Mouse (Mus musculus): Measurements from ENCODE around the gene Pcna. TPM values are rescaled to one million over a fixed set of nuclear protein-coding genes. Genes with fewer than 3 reads are reported as not detected.

The Pcna gene
- polyA plus RNA-seq, 1 experiment from 2014 or later = 263 TPM

- WGBS = 77% methylated on average over 5 of the region's 5 CpGs
- H3K27ac ChIP-seq = no peak overlapping the region
- H3K4me3 ChIP-seq (replicated peaks) = no peak overlapping the region
- H3K27me3 ChIP-seq = no peaks in the 10 kb centered on the region
- no peak overlapping the region for H3K4me2 ChIP-seq
- H3K9ac ChIP-seq = no peak overlapping the region
- ATAC-seq (replicated peaks; ENCODE audit: low FRiP score) = no peak
- H3K9me3 ChIP-seq (replicated peaks) = no peaks in the 10 kb centered on the region
- no peaks in the 10 kb centered on the region for H3K4me1 ChIP-seq
- H3K36me3 ChIP-seq = no peaks in the 10 kb centered on the region
Measured at GRCm38 (mm10) chr2:132211995-132212656, 41.0 kb downstream of the Pcna start.

GRCm38 (mm10) chr2:132210806-132211312, 42.3 kb downstream of the Pcna start:
- 89% methylated on average over 9 of the region's 9 CpGs for WGBS
- H3K4me3 ChIP-seq (replicated peaks) = no peak overlapping the region
- H3K4me1 ChIP-seq = no peaks in the 10 kb centered on the region
- no peaks in the 10 kb centered on the region for H3K36me3 ChIP-seq
- no peak for ATAC-seq (replicated peaks; ENCODE audit: low FRiP score)
- no peaks in the 10 kb centered on the region for H3K9me3 ChIP-seq (replicated peaks)
- H3K4me2 ChIP-seq = no peak overlapping the region
- H3K27ac ChIP-seq = no peak overlapping the region
- no peaks in the 10 kb centered on the region for H3K27me3 ChIP-seq
- H3K9ac ChIP-seq = no peak overlapping the region

GRCm38 (mm10) chr2:132208246-132208881, 44.8 kb downstream of the Pcna start:
- no peak overlapping the region for H3K9ac ChIP-seq
- ATAC-seq (replicated peaks; ENCODE audit: low FRiP score) = no peak
- no peaks in the 10 kb centered on the region for H3K36me3 ChIP-seq
- no peaks in the 10 kb centered on the region for H3K9me3 ChIP-seq (replicated peaks)
- no peaks in the 10 kb centered on the region for H3K4me1 ChIP-seq
- H3K27ac ChIP-seq = no peak overlapping the region
- WGBS = 82% methylated on average over 8 of the region's 8 CpGs
- H3K4me2 ChIP-seq = no peak overlapping the region
- H3K27me3 ChIP-seq = no peaks in the 10 kb centered on the region
- no peak overlapping the region for H3K4me3 ChIP-seq (replicated peaks)

- WGBS = 87% methylated on average over 16 of the region's 16 CpGs
- Histone ChIP-seq H3K9ac (no peak overlapping the region), H3K27ac (no peak overlapping the region), H3K4me3 (replicated peaks) (no peak overlapping the region), H3K9me3 (replicated peaks) (no peaks in the 10 kb centered on the region), H3K27me3 (no peaks in the 10 kb centered on the region), H3K36me3 (no peaks in the 10 kb centered on the region), H3K4me2 (no peak overlapping the region), H3K4me1 (no peaks in the 10 kb centered on the region)
- ATAC-seq (replicated peaks; ENCODE audit: low FRiP score) = no peak
Measured at GRCm38 (mm10) chr2:132206316-132206881, 46.7 kb downstream of the Pcna start.

- WGBS = 65% methylated on average over 4 of the region's 4 CpGs
- H3K27ac ChIP-seq = no peak overlapping the region
- H3K36me3 ChIP-seq = no peaks in the 10 kb centered on the region
- H3K27me3 ChIP-seq = no peaks in the 10 kb centered on the region
- no peaks in the 10 kb centered on the region for H3K9me3 ChIP-seq (replicated peaks)
- ATAC-seq (replicated peaks; ENCODE audit: low FRiP score) = no peak
- no peak overlapping the region for H3K9ac ChIP-seq
- H3K4me1 ChIP-seq = no peaks in the 10 kb centered on the region
- no peak overlapping the region for H3K4me2 ChIP-seq
- H3K4me3 ChIP-seq (replicated peaks) = no peak overlapping the region
Measured at GRCm38 (mm10) chr2:132205549-132205948, 47.6 kb downstream of the Pcna start.

GRCm38 (mm10) chr2:132203773-132204172, 49.3 kb downstream of the Pcna start:
- H3K9me3 ChIP-seq (replicated peaks) = no peaks in the 10 kb centered on the region
- H3K27ac ChIP-seq = no peak overlapping the region
- no peaks in the 10 kb centered on the region for H3K27me3 ChIP-seq
- H3K36me3 ChIP-seq = no peaks in the 10 kb centered on the region
- H3K4me1 ChIP-seq = no peaks in the 10 kb centered on the region
- no peak overlapping the region for H3K4me2 ChIP-seq
- no peak for ATAC-seq (replicated peaks; ENCODE audit: low FRiP score)
- no peak overlapping the region for H3K4me3 ChIP-seq (replicated peaks)
- H3K9ac ChIP-seq = no peak overlapping the region
- 78% methylated on average over 3 of the region's 3 CpGs for WGBS

GRCm38 (mm10) chr2:132203186-132203585, 49.9 kb downstream of the Pcna start:
- Histone ChIP-seq H3K4me1 (no peaks in the 10 kb centered on the region), H3K36me3 (no peaks in the 10 kb centered on the region), H3K27ac (no peak overlapping the region), H3K4me3 (replicated peaks) (no peak overlapping the region), H3K9me3 (replicated peaks) (no peaks in the 10 kb centered on the region), H3K27me3 (no peaks in the 10 kb centered on the region), H3K9ac (no peak overlapping the region), H3K4me2 (no peak overlapping the region)
- no peak for ATAC-seq (replicated peaks; ENCODE audit: low FRiP score)
- WGBS = 74% methylated on average over 3 of the region's 3 CpGs

Other genes starting within 250 kb of the Pcna start
- 8.4 and 11.3 TPM in 2 replicates for gene Rassf2, start 223.1 kb downstream of the Pcna start, polyA plus RNA-seq (2015; fragmentation: Nextera tagmentation; extraction: Ambion mirVana)
- 12.9 and 14.5 TPM in 2 replicates for gene Slc23a2, start 108.2 kb downstream of the Pcna start, polyA plus RNA-seq (2015; fragmentation: Nextera tagmentation; extraction: Ambion mirVana)
- gene Tmem230, start 5.5 kb downstream of the Pcna start, polyA plus RNA-seq (2015; fragmentation: Nextera tagmentation; extraction: Ambion mirVana) = 44.3 and 45.8 TPM in 2 replicates
- gene Cds2, start 9.8 kb upstream of the Pcna start, polyA plus RNA-seq (2015; fragmentation: Nextera tagmentation; extraction: Ambion mirVana) = 19.8 and 30.2 TPM in 2 replicates
- gene Prokr2, start 132.1 kb upstream of the Pcna start, polyA plus RNA-seq (2015; fragmentation: Nextera tagmentation; extraction: Ambion mirVana) = 0.17 and 0.67 TPM in 2 replicates